ENCODE assay signal across 9 mouse cellular contexts in genomic region chr19:57066313-57066712, GRCm38 (mm10). TPM values are rescaled to one million over a fixed set of nuclear protein-coding genes. Genes with fewer than 3 reads are reported as not detected.
DNase-seq lines count a peak whose midpoint lies in the region; ATAC-seq and TF ChIP-seq lines count a peak whose summit lies in the region.
"Had no signal": no experiment of that assay in that cellular context is flagged by ENCODE, and none has a peak within 500 bp of the region (broad histone marks: within the 10 kb centered on the region; RNA-seq: fewer than 3 reads in every experiment).

No protein-coding gene starts in this region.

- H3K9me3 ChIP-seq in liver, embryonic 13.5 days (replicated peaks): no peaks in the 10 kb centered on the region
- H3K9me3 ChIP-seq: heart, embryonic 15.5 days had no signal

- H3K36me3 ChIP-seq in liver, embryonic 13.5 days: no peaks in the 10 kb centered on the region

- peak; percentile 63 for TF ChIP-seq CTCF in bone marrow, adult 2 months (IDR thresholded peaks at IDR 0.05; ENCODE audit: control insufficient read depth, insufficient read depth, low read length)

- no peak for TF ChIP-seq POLR2A in bone marrow, adult 2 months (IDR thresholded peaks at IDR 0.05; ENCODE audit: borderline replicate concordance, control insufficient read depth, low read depth, low read length)

- H3K9ac ChIP-seq in liver, embryonic 13.5 days: no peak overlapping the region
- H3K9ac ChIP-seq: heart, embryonic 15.5 days had no signal

- no peaks in the 10 kb centered on the region for H3K4me1 ChIP-seq in bone marrow, adult 2 months (ENCODE audit: control insufficient read depth, insufficient read depth, low read length)
- H3K4me1 ChIP-seq in liver, embryonic 13.5 days (replicated peaks): no peaks in the 10 kb centered on the region
- H3K4me1 ChIP-seq: heart, embryonic 15.5 days had no signal

- ATAC-seq in CD4-positive, CD25-positive, alpha-beta regulatory T cell, adult 4 months: peak; percentile 57
- no peak for ATAC-seq in liver, embryonic 13.5 days (ENCODE audit: low read depth)

- H3K27ac ChIP-seq in bone marrow, adult 2 months (ENCODE audit: control insufficient read depth, insufficient read depth, low read depth, low read length, poor library complexity): no peak overlapping the region
- H3K27ac ChIP-seq in liver, embryonic 13.5 days: no peak overlapping the region
- H3K27ac ChIP-seq: heart, embryonic 15.5 days had no signal

- peak; percentile 72 for DNase-seq in 416B (ENCODE audit: low read depth)
- peak; percentile 68 for DNase-seq in forelimb bud, embryonic 11.5 days (ENCODE audit: low read depth, low spot score)
- DNase-seq in kidney, adult 9 months: peak; percentile 77
- DNase-seq in liver, embryonic 13.5 days: peak; percentile 4
- DNase-seq in retina, embryonic 14.5 days (ENCODE audit: low spot score): peak; percentile 86
- peak; percentile 46 to 76 for DNase-seq in urinary bladder, postnatal 4 days (ENCODE audit: low spot score in 2 of 2)

- H3K4me3 ChIP-seq in bone marrow, adult 2 months (replicated peaks; ENCODE audit: control insufficient read depth, low read depth, low read length): no peak overlapping the region
- no peak overlapping the region for H3K4me3 ChIP-seq in liver, embryonic 13.5 days (replicated peaks)
- H3K4me3 ChIP-seq: heart, embryonic 15.5 days had no signal

- 33% methylated on average over 3 of the region's 3 CpGs for WGBS in bone marrow, adult 2 months
- 27% methylated on average over 3 of the region's 3 CpGs for WGBS in liver, embryonic 13.5 days (ENCODE audit: insufficient replicate concordance)

- no peaks in the 10 kb centered on the region for H3K27me3 ChIP-seq in liver, embryonic 13.5 days
- H3K27me3 ChIP-seq: heart, embryonic 15.5 days had no signal

- H3K4me2 ChIP-seq in liver, embryonic 13.5 days: no peak overlapping the region
- H3K4me2 ChIP-seq: heart, embryonic 15.5 days had no signal

RNA-seq across cellular contexts. Expression of gene Afap1l2, which starts 58.3 kb away (rescaled TPM):
- not detected for polyA plus RNA-seq in CD4-positive, CD25-positive, alpha-beta regulatory T cell, adult 4 months (2017; shearing (Covaris generic))
- polyA plus RNA-seq in bone marrow, adult 2 months (2011; ENCODE audit: insufficient read depth, insufficient read length, low replicate concordance, missing spikeins): 1.3 and 4.9 TPM in 2 replicates
- 0.96 and 1.2 TPM in 2 replicates for polyA plus RNA-seq in liver, embryonic 13.5 days (2015; fragmentation: Nextera tagmentation; extraction: Ambion mirVana)

Comparison
In these comparisons a context has a peak if more than half of its experiments do, and no peak if none do; other contexts are left out.
1. DNase-seq: peak in every context shown above with its lines; median percentile 86 in retina, embryonic 14.5 days; 77 in kidney, adult 9 months; 72 in 416B; 68 in forelimb bud, embryonic 11.5 days; 61 in urinary bladder, postnatal 4 days; 4 in liver, embryonic 13.5 days.